Mouse (Mus musculus): ENCODE results near the gene Gm49711. TPM values are rescaled to one million over a fixed set of nuclear protein-coding genes. Genes with fewer than 3 reads are reported as not detected.

The Gm49711 gene
- polyA plus RNA-seq, 1 experiment from 2014 or later: 0.67 TPM

- H3K36me3 ChIP-seq (ENCODE audit: control insufficient read depth, insufficient read depth, low read length): no peaks in the 10 kb centered on the region
- H3K4me1 ChIP-seq (ENCODE audit: control insufficient read depth, insufficient read depth, low read length): peaks cover 11% of the 10 kb centered on the region
- H3K27ac ChIP-seq (ENCODE audit: low read length): peak overlapping the region; percentile 39; the same call in 1 of the 2 replicates
- H3K9me3 ChIP-seq (replicated peaks; ENCODE audit: control insufficient read depth, low read length, poor library complexity, severe bottlenecking): no peaks in the 10 kb centered on the region
- no peak overlapping the region for H3K4me2 ChIP-seq (ENCODE audit: low read length)
- ATAC-seq: no peak
- H3K27me3 ChIP-seq (ENCODE audit: control insufficient read depth, insufficient read depth, low read depth, low read length): no peaks in the 10 kb centered on the region
- H3K9ac ChIP-seq (ENCODE audit: low read depth, low read length): no peak overlapping the region
- 39% methylated on average over 9 of the region's 9 CpGs for WGBS
- H3K4me3 ChIP-seq (ENCODE audit: low read depth, low read length): no peak overlapping the region
Observed at GRCm38 (mm10) chr16:92142426-92143012, 84.4 kb downstream of the Gm49711 start.

DNA sequence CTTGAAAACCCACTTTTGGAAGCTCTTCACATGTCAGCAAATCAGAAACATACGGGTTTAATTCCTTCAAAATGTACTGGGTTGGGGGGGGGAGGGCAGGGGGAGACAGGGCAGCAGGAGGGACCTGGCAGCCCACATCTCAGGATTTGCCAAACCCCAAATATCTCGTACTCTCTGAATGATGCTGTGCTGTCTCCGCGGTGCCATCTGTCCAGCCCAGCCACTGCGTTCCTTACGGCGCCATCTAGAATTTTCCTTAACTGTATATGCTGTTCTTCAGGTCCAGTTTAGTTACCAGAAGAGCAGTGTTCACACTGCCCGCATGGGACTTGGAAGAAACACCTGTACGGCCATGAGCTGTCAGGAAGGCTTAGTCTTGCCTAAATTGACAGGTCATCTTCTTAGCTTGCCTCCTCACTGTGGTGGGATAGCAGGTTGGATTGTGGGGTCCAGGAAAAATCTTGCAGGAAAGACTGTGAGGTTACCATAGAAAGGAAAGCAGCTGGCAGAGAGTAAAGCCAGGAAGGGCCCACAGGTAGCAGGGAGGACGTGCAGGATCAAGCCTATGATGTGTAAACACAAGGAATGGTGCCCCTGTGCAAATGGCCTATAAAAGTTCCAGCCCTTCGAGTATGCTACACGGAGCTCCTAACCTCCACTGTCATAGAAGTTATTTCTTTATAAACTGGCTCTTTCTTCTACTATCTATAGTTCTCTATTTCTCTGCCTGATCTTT lies 89.7 kb downstream of the Gm49711 start:
- H3K9me3 ChIP-seq (replicated peaks; ENCODE audit: control insufficient read depth, low read length, poor library complexity, severe bottlenecking): no peaks in the 10 kb centered on the region
- H3K4me2 ChIP-seq (ENCODE audit: low read length): no peak overlapping the region
- no peak overlapping the region for H3K9ac ChIP-seq (ENCODE audit: low read depth, low read length)
- ATAC-seq: no peak
- H3K4me3 ChIP-seq (ENCODE audit: low read depth, low read length): no peak overlapping the region
- H3K27ac ChIP-seq (ENCODE audit: low read length): no peak overlapping the region
- H3K36me3 ChIP-seq (ENCODE audit: control insufficient read depth, insufficient read depth, low read length): no peaks in the 10 kb centered on the region
- 89% methylated on average over 12 of the region's 12 CpGs for WGBS
- no peaks in the 10 kb centered on the region for H3K4me1 ChIP-seq (ENCODE audit: control insufficient read depth, insufficient read depth, low read length)
- no peaks in the 10 kb centered on the region for H3K27me3 ChIP-seq (ENCODE audit: control insufficient read depth, insufficient read depth, low read depth, low read length)

- Histone ChIP-seq H3K4me2 (ENCODE audit: low read length) (no peak overlapping the region), H3K9me3 (replicated peaks; ENCODE audit: control insufficient read depth, low read length, poor library complexity, severe bottlenecking) (no peaks in the 10 kb centered on the region), H3K4me1 (ENCODE audit: control insufficient read depth, insufficient read depth, low read length) (no peaks in the 10 kb centered on the region), H3K27ac (ENCODE audit: low read length) (no peak overlapping the region), H3K4me3 (ENCODE audit: low read depth, low read length) (no peak overlapping the region), H3K27me3 (ENCODE audit: control insufficient read depth, insufficient read depth, low read depth, low read length) (no peaks in the 10 kb centered on the region), H3K9ac (ENCODE audit: low read depth, low read length) (no peak overlapping the region), H3K36me3 (ENCODE audit: control insufficient read depth, insufficient read depth, low read length) (no peaks in the 10 kb centered on the region)
- no peak for ATAC-seq
- 90% methylated on average over 2 of the region's 2 CpGs for WGBS
Observed at GRCm38 (mm10) chr16:92148367-92148728, 90.2 kb downstream of the Gm49711 start.

- Histone ChIP-seq H3K27me3 (ENCODE audit: control insufficient read depth, insufficient read depth, low read depth, low read length) (no peaks in the 10 kb centered on the region), H3K4me1 (ENCODE audit: control insufficient read depth, insufficient read depth, low read length) (no peaks in the 10 kb centered on the region), H3K27ac (ENCODE audit: low read length) (no peak overlapping the region), H3K9ac (ENCODE audit: low read depth, low read length) (no peak overlapping the region), H3K4me2 (ENCODE audit: low read length) (no peak overlapping the region), H3K36me3 (ENCODE audit: control insufficient read depth, insufficient read depth, low read length) (no peaks in the 10 kb centered on the region), H3K4me3 (ENCODE audit: low read depth, low read length) (no peak overlapping the region), H3K9me3 (replicated peaks; ENCODE audit: control insufficient read depth, low read length, poor library complexity, severe bottlenecking) (no peaks in the 10 kb centered on the region)
- 55% methylated on average over 4 of the region's 4 CpGs for WGBS
- ATAC-seq: no peak
Observed at GRCm38 (mm10) chr16:92150975-92151374, 92.9 kb downstream of the Gm49711 start.

DNA sequence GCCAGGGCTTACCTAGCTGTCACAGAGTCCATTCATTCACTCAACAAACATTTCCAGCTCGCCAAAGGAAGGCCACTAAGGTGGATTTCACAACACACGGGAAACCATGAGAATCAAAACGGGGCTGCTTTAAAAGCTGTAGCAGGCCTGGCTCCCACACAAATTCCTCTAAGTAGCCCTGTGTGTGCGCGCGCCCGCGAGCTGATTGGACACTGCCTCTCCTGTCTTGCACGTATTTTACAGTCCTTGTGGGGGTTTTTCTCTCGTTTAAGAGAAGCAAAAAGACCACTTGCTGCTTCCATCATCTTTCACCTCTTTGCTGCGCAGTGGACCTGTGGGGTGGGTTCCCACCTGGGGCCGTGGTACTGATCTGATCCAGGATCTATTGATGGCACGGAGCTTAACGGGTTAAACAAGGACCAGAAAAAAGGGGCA lies 99.9 kb downstream of the Gm49711 start:
- H3K9ac ChIP-seq (ENCODE audit: low read depth, low read length): peak overlapping the region; percentile 71
- peak overlapping the region; percentile 90 for H3K4me2 ChIP-seq (ENCODE audit: low read length)
- 2% methylated on average over 14 of the region's 14 CpGs for WGBS
- H3K27ac ChIP-seq (ENCODE audit: low read length): peak overlapping the region; percentile 87
- H3K36me3 ChIP-seq (ENCODE audit: control insufficient read depth, insufficient read depth, low read length): no peaks in the 10 kb centered on the region
- H3K4me3 ChIP-seq (ENCODE audit: low read depth, low read length): peak overlapping the region; percentile 41
- peaks cover 21% of the 10 kb centered on the region for H3K4me1 ChIP-seq (ENCODE audit: control insufficient read depth, insufficient read depth, low read length)
- H3K9me3 ChIP-seq (replicated peaks; ENCODE audit: control insufficient read depth, low read length, poor library complexity, severe bottlenecking): no peaks in the 10 kb centered on the region
- peak; percentile 70 for ATAC-seq
- H3K27me3 ChIP-seq (ENCODE audit: control insufficient read depth, insufficient read depth, low read depth, low read length): no peaks in the 10 kb centered on the region

- Histone ChIP-seq H3K9ac (ENCODE audit: low read depth, low read length) (peak overlapping the region; percentile 71), H3K27me3 (ENCODE audit: control insufficient read depth, insufficient read depth, low read depth, low read length) (no peaks in the 10 kb centered on the region), H3K4me2 (ENCODE audit: low read length) (peak overlapping the region; percentile 90), H3K4me1 (ENCODE audit: control insufficient read depth, insufficient read depth, low read length) (peaks cover 21% of the 10 kb centered on the region), H3K27ac (ENCODE audit: low read length) (peak overlapping the region; percentile 87), H3K4me3 (ENCODE audit: low read depth, low read length) (peak overlapping the region; percentile 41), H3K36me3 (ENCODE audit: control insufficient read depth, insufficient read depth, low read length) (no peaks in the 10 kb centered on the region), H3K9me3 (replicated peaks; ENCODE audit: control insufficient read depth, low read length, poor library complexity, severe bottlenecking) (no peaks in the 10 kb centered on the region)
- WGBS: 3% methylated on average over 29 of the region's 30 CpGs
- ATAC-seq: peak; percentile 98
Observed at GRCm38 (mm10) chr16:92158461-92159091, 100.5 kb downstream of the Gm49711 start.

DNA sequence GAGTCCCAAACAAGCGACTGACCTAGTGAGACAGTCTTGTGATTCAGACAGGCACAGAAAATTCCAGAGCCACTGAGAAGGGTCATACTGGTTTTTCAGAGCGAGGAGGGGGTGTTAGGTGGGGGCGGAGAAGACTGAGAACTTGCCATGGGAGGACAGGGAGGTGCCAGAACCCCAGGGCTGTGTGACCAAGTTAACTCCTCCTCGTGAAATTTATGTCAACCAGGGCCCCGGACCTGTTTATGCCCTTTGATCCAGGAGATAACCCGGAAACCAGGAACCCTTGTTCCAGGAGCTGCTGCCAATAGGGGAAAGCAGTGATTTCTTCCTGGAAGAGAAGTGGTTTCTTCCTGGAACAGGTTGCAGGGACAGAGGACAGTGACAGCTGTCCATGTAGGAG lies 101.0 kb downstream of the Gm49711 start:
- H3K4me1 ChIP-seq (ENCODE audit: control insufficient read depth, insufficient read depth, low read length): peaks cover 21% of the 10 kb centered on the region
- no peaks in the 10 kb centered on the region for H3K36me3 ChIP-seq (ENCODE audit: control insufficient read depth, insufficient read depth, low read length)
- H3K9me3 ChIP-seq (replicated peaks; ENCODE audit: control insufficient read depth, low read length, poor library complexity, severe bottlenecking): no peaks in the 10 kb centered on the region
- H3K9ac ChIP-seq (ENCODE audit: low read depth, low read length): peak overlapping the region; percentile 71
- ATAC-seq: peak; percentile 7; the same call in 1 of the 2 replicates
- WGBS: 58% methylated on average over 6 of the region's 6 CpGs
- peak overlapping the region; percentile 90 for H3K4me2 ChIP-seq (ENCODE audit: low read length)
- no peaks in the 10 kb centered on the region for H3K27me3 ChIP-seq (ENCODE audit: control insufficient read depth, insufficient read depth, low read depth, low read length)
- peak overlapping the region; percentile 41 for H3K4me3 ChIP-seq (ENCODE audit: low read depth, low read length)
- H3K27ac ChIP-seq (ENCODE audit: low read length): peak overlapping the region; percentile 87

DNA sequence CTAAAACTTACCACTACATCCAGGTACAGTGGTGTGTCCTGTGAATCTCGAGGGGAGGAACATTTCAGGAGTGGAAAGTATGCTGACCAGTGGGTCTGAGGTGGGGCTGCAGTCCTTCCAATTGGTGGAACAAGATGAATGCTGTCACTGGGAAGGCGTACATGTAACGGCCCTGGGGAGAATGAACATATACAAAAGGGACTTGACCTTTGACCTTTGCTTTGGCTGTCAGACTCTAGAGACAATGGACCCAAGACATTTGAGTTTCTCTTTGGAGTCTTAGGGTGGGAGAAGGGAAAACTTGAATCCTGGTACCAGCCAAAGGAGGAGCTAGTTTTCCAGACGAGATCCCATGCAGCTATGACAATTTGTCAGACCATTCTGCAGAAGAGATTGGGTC lies 104.2 kb downstream of the Gm49711 start:
- Histone ChIP-seq H3K4me2 (ENCODE audit: low read length) (no peak overlapping the region), H3K9ac (ENCODE audit: low read depth, low read length) (no peak overlapping the region), H3K4me3 (ENCODE audit: low read depth, low read length) (no peak overlapping the region), H3K36me3 (ENCODE audit: control insufficient read depth, insufficient read depth, low read length) (no peaks in the 10 kb centered on the region), H3K9me3 (replicated peaks; ENCODE audit: control insufficient read depth, low read length, poor library complexity, severe bottlenecking) (no peaks in the 10 kb centered on the region), H3K27me3 (ENCODE audit: control insufficient read depth, insufficient read depth, low read depth, low read length) (no peaks in the 10 kb centered on the region), H3K4me1 (ENCODE audit: control insufficient read depth, insufficient read depth, low read length) (peaks cover 19% of the 10 kb centered on the region), H3K27ac (ENCODE audit: low read length) (no peak overlapping the region)
- 38% methylated on average over 4 of the region's 4 CpGs for WGBS
- no peak for ATAC-seq

- Histone ChIP-seq H3K4me3 (ENCODE audit: low read depth, low read length) (no peak overlapping the region), H3K36me3 (ENCODE audit: control insufficient read depth, insufficient read depth, low read length) (no peaks in the 10 kb centered on the region), H3K27ac (ENCODE audit: low read length) (no peak overlapping the region), H3K4me2 (ENCODE audit: low read length) (no peak overlapping the region), H3K27me3 (ENCODE audit: control insufficient read depth, insufficient read depth, low read depth, low read length) (no peaks in the 10 kb centered on the region), H3K9me3 (replicated peaks; ENCODE audit: control insufficient read depth, low read length, poor library complexity, severe bottlenecking) (no peaks in the 10 kb centered on the region), H3K9ac (ENCODE audit: low read depth, low read length) (no peak overlapping the region), H3K4me1 (ENCODE audit: control insufficient read depth, insufficient read depth, low read length) (peaks cover 10% of the 10 kb centered on the region)
- ATAC-seq: no peak
- 78% methylated on average over 4 of the region's 4 CpGs for WGBS
Observed at GRCm38 (mm10) chr16:92163545-92163944, 105.4 kb downstream of the Gm49711 start.

Measured in midbrain, embryonic 16.5 days (tissue).